In the genomic region with DNA sequence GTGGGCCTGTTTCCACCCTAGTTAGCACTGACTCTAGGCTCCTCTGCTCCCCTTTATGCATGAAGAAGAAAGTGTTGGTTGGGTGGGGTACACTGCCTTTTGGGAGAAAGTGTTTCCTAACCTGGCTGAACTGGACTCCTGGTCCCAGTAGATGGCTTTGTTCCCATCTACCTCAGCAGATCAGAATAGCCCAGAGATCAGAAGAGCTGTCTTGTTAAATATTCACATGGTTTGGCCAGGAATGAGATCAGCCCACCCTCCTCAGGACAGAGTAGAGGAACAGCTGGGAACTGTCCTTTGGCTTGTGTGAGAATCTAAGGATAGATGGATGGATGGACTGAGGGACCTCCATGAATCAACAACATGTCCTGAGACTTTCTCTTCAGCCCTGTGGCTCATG, we compare ENCODE assay signal across 27 mouse cellular contexts. TPM values are rescaled to one million over a fixed set of nuclear protein-coding genes. Genes with fewer than 3 reads are reported as not detected.
DNase-seq lines count a peak whose midpoint lies in the region; ATAC-seq and TF ChIP-seq lines count a peak whose summit lies in the region.
"Had no signal": no experiment of that assay in that cellular context is flagged by ENCODE, and none has a peak within 500 bp of the region (broad histone marks: within the 10 kb centered on the region; RNA-seq: fewer than 3 reads in every experiment).

No protein-coding gene starts in this region.

- no peaks in the 10 kb centered on the region for H3K27me3 ChIP-seq in kidney, adult 2 months (replicated peaks; ENCODE audit: control insufficient read depth, insufficient read depth, low read length)
- H3K27me3 ChIP-seq in kidney, embryonic 14.5 days (ENCODE audit: control insufficient read depth, insufficient read depth, low read length): no peaks in the 10 kb centered on the region
- H3K27me3 ChIP-seq in stomach, postnatal 0 days (ENCODE audit: control insufficient read depth, insufficient read depth, low read length): no peaks in the 10 kb centered on the region
- H3K27me3 ChIP-seq: embryonic facial prominence, embryonic 12.5 days; embryonic facial prominence, embryonic 15.5 days; forebrain, embryonic 12.5 days; forebrain, embryonic 15.5 days; heart, embryonic 13.5 days; hindbrain, embryonic 12.5 days; hindbrain, embryonic 15.5 days had no signal

- TF ChIP-seq EP300 in stomach, postnatal 0 days (optimal IDR thresholded peaks at IDR 0.05): no peak

- peaks cover 2% of the 10 kb centered on the region; the same call in 1 of the 2 replicates for H3K9me3 ChIP-seq in kidney, embryonic 14.5 days (ENCODE audit: control insufficient read depth, low read length)
- H3K9me3 ChIP-seq in stomach, postnatal 0 days (ENCODE audit: control insufficient read depth, low read length): 0 out of 2 replicates have a peak, but pooled peaks cover 2% of the 10 kb centered on the region
- H3K9me3 ChIP-seq: embryonic facial prominence, embryonic 12.5 days; embryonic facial prominence, embryonic 15.5 days had no signal

- ATAC-seq in kidney, embryonic 14.5 days (ENCODE audit: low FRiP score, low TSS enrichment): no peak
- ATAC-seq in stomach, postnatal 0 days (ENCODE audit: low FRiP score, low TSS enrichment): peak; percentile 12; the same call in 1 of the 2 replicates
- ATAC-seq: CD4-positive, CD25-positive, alpha-beta regulatory T cell, adult 4 months; forebrain, embryonic 15.5 days had no signal

- peak; percentile 73 for DNase-seq in kidney, adult 2 months
- peak; percentile 32 for DNase-seq in kidney, postnatal 14 days
- no peak for DNase-seq in kidney, postnatal 10 days
- DNase-seq in kidney, postnatal 36 days: peak; percentile 30 to 61
- no peak for DNase-seq in stomach, postnatal 0 days (ENCODE audit: low spot score)
- DNase-seq: adrenal gland, adult 2 months; adrenal gland, postnatal 14 days; cerebellum, adult 11 months; cerebellum, adult 2 months; cerebellum, adult 9-11 months; cerebellum, postnatal 25 days; gastrocnemius, postnatal 25 days; heart, adult 2 months; heart, postnatal 14 days had no signal

- no peaks in the 10 kb centered on the region for H3K36me3 ChIP-seq in kidney, adult 2 months (ENCODE audit: control insufficient read depth, insufficient read depth, low read length)
- no peaks in the 10 kb centered on the region for H3K36me3 ChIP-seq in kidney, embryonic 14.5 days (ENCODE audit: control insufficient read depth, insufficient read depth, low read length)
- no peaks in the 10 kb centered on the region for H3K36me3 ChIP-seq in stomach, postnatal 0 days (ENCODE audit: control insufficient read depth, insufficient read depth, low read length)
- H3K36me3 ChIP-seq: embryonic facial prominence, embryonic 12.5 days; embryonic facial prominence, embryonic 15.5 days; forebrain, embryonic 12.5 days; forebrain, embryonic 15.5 days; heart, embryonic 10.5 days; heart, embryonic 13.5 days; hindbrain, embryonic 12.5 days; hindbrain, embryonic 15.5 days had no signal

- TF ChIP-seq POLR2A in kidney, adult 2 months (IDR thresholded peaks at IDR 0.05; ENCODE audit: low read depth, low read length): no peak

- no peak for TF ChIP-seq CTCF in kidney, adult 2 months (conservative IDR thresholded peaks at IDR 0.05; ENCODE audit: insufficient read depth, insufficient read length, low read depth, low read length)
- TF ChIP-seq CTCF in stomach, postnatal 0 days (IDR thresholded peaks at IDR 0.05; ENCODE audit: low read depth): no peak

- no peak overlapping the region for H3K9ac ChIP-seq in kidney, embryonic 14.5 days (ENCODE audit: low read depth, low read length)
- H3K9ac ChIP-seq in stomach, postnatal 0 days (ENCODE audit: low read length): no peak overlapping the region
- H3K9ac ChIP-seq: embryonic facial prominence, embryonic 12.5 days; embryonic facial prominence, embryonic 15.5 days; forebrain, embryonic 12.5 days; forebrain, embryonic 15.5 days; heart, embryonic 13.5 days; hindbrain, embryonic 12.5 days; hindbrain, embryonic 15.5 days had no signal

- H3K4me1 ChIP-seq in kidney, adult 2 months (ENCODE audit: control insufficient read depth, insufficient read depth, low read length): peaks cover 20% of the 10 kb centered on the region
- no peaks in the 10 kb centered on the region for H3K4me1 ChIP-seq in kidney, embryonic 14.5 days (ENCODE audit: control insufficient read depth, insufficient read depth, low read length)
- H3K4me1 ChIP-seq in stomach, postnatal 0 days (replicated peaks; ENCODE audit: control insufficient read depth, insufficient read depth): no peaks in the 10 kb centered on the region
- H3K4me1 ChIP-seq: embryonic facial prominence, embryonic 12.5 days; embryonic facial prominence, embryonic 15.5 days; forebrain, embryonic 12.5 days; forebrain, embryonic 15.5 days; heart, embryonic 10.5 days; heart, embryonic 13.5 days; hindbrain, embryonic 12.5 days; hindbrain, embryonic 15.5 days had no signal

- H3K4me2 ChIP-seq in kidney, embryonic 14.5 days (replicated peaks; ENCODE audit: low read depth, low read length): no peak overlapping the region
- no peak overlapping the region for H3K4me2 ChIP-seq in stomach, postnatal 0 days (replicated peaks; ENCODE audit: low read depth)
- H3K4me2 ChIP-seq: embryonic facial prominence, embryonic 12.5 days; embryonic facial prominence, embryonic 15.5 days; forebrain, embryonic 12.5 days; forebrain, embryonic 15.5 days; heart, embryonic 13.5 days; hindbrain, embryonic 12.5 days; hindbrain, embryonic 15.5 days had no signal

- no peak overlapping the region for H3K27ac ChIP-seq in kidney, adult 2 months (ENCODE audit: insufficient read depth, low read depth, low read length)
- no peak overlapping the region for H3K27ac ChIP-seq in kidney, embryonic 14.5 days (ENCODE audit: low read depth, low read length)
- H3K27ac ChIP-seq in stomach, postnatal 0 days (replicated peaks): no peak overlapping the region
- H3K27ac ChIP-seq: embryonic facial prominence, embryonic 12.5 days; embryonic facial prominence, embryonic 15.5 days; forebrain, embryonic 12.5 days; forebrain, embryonic 15.5 days; heart, adult 2 months; heart, embryonic 10.5 days; heart, embryonic 13.5 days; hindbrain, embryonic 12.5 days; hindbrain, embryonic 15.5 days had no signal

- no peak overlapping the region for H3K4me3 ChIP-seq in kidney, adult 2 months (ENCODE audit: insufficient read depth, low read depth, low read length)
- H3K4me3 ChIP-seq in kidney, embryonic 14.5 days (ENCODE audit: low read length): no peak overlapping the region
- no peak overlapping the region for H3K4me3 ChIP-seq in stomach, postnatal 0 days (ENCODE audit: low read depth, low read length)
- H3K4me3 ChIP-seq: embryonic facial prominence, embryonic 12.5 days; embryonic facial prominence, embryonic 15.5 days; forebrain, embryonic 12.5 days; forebrain, embryonic 15.5 days; heart, adult 2 months; heart, embryonic 10.5 days; heart, embryonic 13.5 days; hindbrain, embryonic 12.5 days; hindbrain, embryonic 15.5 days had no signal

RNA-seq across cellular contexts. Expression of a gene that starts 14.9 kb away (rescaled TPM):
- polyA plus RNA-seq in kidney, adult 2 months (2012; rRNA removed): 61.2 and 67.5 TPM in 2 replicates
- polyA plus RNA-seq in kidney, embryonic 14.5 days (2014; fragmentation: Nextera tagmentation; extraction: Ambion mirVana): 0.07 and 0.14 TPM in 2 replicates
- 1.0 and 1.5 TPM in 2 replicates for polyA plus RNA-seq in stomach, postnatal 0 days (2015; fragmentation: Nextera tagmentation; extraction: Ambion mirVana)
- polyA plus RNA-seq: C2C12; CD4-positive, CD25-positive, alpha-beta regulatory T cell, adult 4 months; embryonic facial prominence, embryonic 12.5 days; embryonic facial prominence, embryonic 15.5 days; forebrain, embryonic 12.5 days; forebrain, embryonic 15.5 days; heart, adult 2 months; heart, embryonic 10.5 days; heart, embryonic 13.5 days; heart, embryonic 16.5 days; hindbrain, embryonic 12.5 days; hindbrain, embryonic 15.5 days had no signal

RNA-seq across cellular contexts. Expression of a gene that starts 33.8 kb away (rescaled TPM):
- polyA plus RNA-seq in kidney, adult 2 months (2012; rRNA removed): 1.6 and 2.0 TPM in 2 replicates
- polyA plus RNA-seq in kidney, embryonic 14.5 days (2014; fragmentation: Nextera tagmentation; extraction: Ambion mirVana): not detected in 2 replicates
- not detected in 2 replicates for polyA plus RNA-seq in stomach, postnatal 0 days (2015; fragmentation: Nextera tagmentation; extraction: Ambion mirVana)
- polyA plus RNA-seq: adrenal gland, adult 2 months; C2C12; CD4-positive, CD25-positive, alpha-beta regulatory T cell, adult 4 months; cerebellum, adult 2 months; embryonic facial prominence, embryonic 12.5 days; embryonic facial prominence, embryonic 15.5 days; forebrain, embryonic 12.5 days; forebrain, embryonic 15.5 days; gonadal fat pad, adult 2 months; heart, adult 2 months; heart, embryonic 10.5 days; heart, embryonic 13.5 days; heart, embryonic 16.5 days; hindbrain, embryonic 12.5 days; hindbrain, embryonic 15.5 days had no signal

RNA-seq across cellular contexts. Expression of a gene that starts 39.7 kb away (rescaled TPM):
- 0.10 and 0.13 TPM in 2 replicates for polyA plus RNA-seq in kidney, adult 2 months (2012; rRNA removed)
- polyA plus RNA-seq in kidney, embryonic 14.5 days (2014; fragmentation: Nextera tagmentation; extraction: Ambion mirVana): 0.32 TPM in 1 of 2 replicates, not detected in the other
- not detected in 2 replicates for polyA plus RNA-seq in stomach, postnatal 0 days (2015; fragmentation: Nextera tagmentation; extraction: Ambion mirVana)
- polyA plus RNA-seq: embryonic facial prominence, embryonic 15.5 days had no signal

RNA-seq across cellular contexts. Expression of a gene that starts 50.4 kb away (rescaled TPM):
- 391 and 483 TPM in 2 replicates for polyA plus RNA-seq in kidney, adult 2 months (2012; rRNA removed)
- polyA plus RNA-seq in kidney, embryonic 14.5 days (2014; fragmentation: Nextera tagmentation; extraction: Ambion mirVana): not detected in 2 replicates
- not detected in 2 replicates for polyA plus RNA-seq in stomach, postnatal 0 days (2015; fragmentation: Nextera tagmentation; extraction: Ambion mirVana)
- polyA plus RNA-seq: adrenal gland, adult 2 months; C2C12; CD4-positive, CD25-positive, alpha-beta regulatory T cell, adult 4 months; cerebellum, adult 2 months; embryonic facial prominence, embryonic 12.5 days; embryonic facial prominence, embryonic 15.5 days; forebrain, embryonic 12.5 days; forebrain, embryonic 15.5 days; heart, adult 2 months; heart, embryonic 10.5 days; heart, embryonic 13.5 days; heart, embryonic 16.5 days; hindbrain, embryonic 12.5 days; hindbrain, embryonic 15.5 days had no signal

RNA-seq across cellular contexts. Expression of a gene that starts 56.3 kb away (rescaled TPM):
- polyA plus RNA-seq in kidney, adult 2 months (2012; rRNA removed): 2.1 and 2.3 TPM in 2 replicates
- 0.26 TPM in 1 of 2 replicates, not detected in the other for polyA plus RNA-seq in kidney, embryonic 14.5 days (2014; fragmentation: Nextera tagmentation; extraction: Ambion mirVana)
- 0.67 and 0.69 TPM in 2 replicates for polyA plus RNA-seq in stomach, postnatal 0 days (2015; fragmentation: Nextera tagmentation; extraction: Ambion mirVana)
- polyA plus RNA-seq: C2C12; embryonic facial prominence, embryonic 12.5 days; forebrain, embryonic 12.5 days; forebrain, embryonic 15.5 days; heart, adult 2 months; heart, embryonic 10.5 days; heart, embryonic 13.5 days; heart, embryonic 16.5 days; hindbrain, embryonic 12.5 days; hindbrain, embryonic 15.5 days had no signal

Comparison
In these comparisons a context has a peak if more than half of its experiments do, and no peak if none do; other contexts are left out.
1. DNase-seq: peak in kidney, adult 2 months (single experiment), kidney, postnatal 14 days (single experiment) and kidney, postnatal 36 days (2 of 2); none in kidney, postnatal 10 days (single experiment) and stomach, postnatal 0 days (single experiment).
2. RNA of a gene that starts 14.9 kb away (polyA plus RNA-seq): 61.2 to 67.5 TPM in kidney, adult 2 months; 1.0 to 1.5 TPM in stomach, postnatal 0 days and 0.07 to 0.14 TPM in kidney, embryonic 14.5 days; every median in the first group is over 10 times any median in the second.